Mouse (Mus musculus) lung, adult 2 months (tissue): ENCODE measurements around the gene Fam198a.

ENCODE experiments used
- CTCF ChIP-seq: fragments of 200-500 bp; IDR thresholded peaks from 2 replicates; pipeline ENCODE4 v1.5.1; 2011; ENCODE audit warnings: mild to moderate bottlenecking, low read length, control low read depth; ENCODE audit not compliant: insufficient read depth
- POLR2A ChIP-seq: fragments of 200-500 bp; IDR thresholded peaks from 2 replicates; pipeline ENCODE4 v1.6.1; 2011; ENCODE audit warnings: low read depth, mild to moderate bottlenecking, control low read depth, low read length, borderline replicate concordance; ENCODE audit errors: extremely low read depth

- TF ChIP-seq POLR2A = no peak
- no peak for TF ChIP-seq CTCF
These were observed 12.8 kb upstream of the Fam198a start for GRCm38 (mm10) chr9:121937944-121938355.
